Mouse (Mus musculus): ENCODE measurements around the gene Dedd2.
"Not testable (repeated sequence)": the region's sequence is repeated elsewhere in the genome, so short reads cannot be mapped to it uniquely, and the experiment has no call there.

The Dedd2 gene

GRCm38 (mm10) chr7:25220457-25221101, at the start of gene Dedd2:
Gene Dedd2 (minus strand): TSS chr7:25220615.
- DNase-seq: no peak

DNA sequence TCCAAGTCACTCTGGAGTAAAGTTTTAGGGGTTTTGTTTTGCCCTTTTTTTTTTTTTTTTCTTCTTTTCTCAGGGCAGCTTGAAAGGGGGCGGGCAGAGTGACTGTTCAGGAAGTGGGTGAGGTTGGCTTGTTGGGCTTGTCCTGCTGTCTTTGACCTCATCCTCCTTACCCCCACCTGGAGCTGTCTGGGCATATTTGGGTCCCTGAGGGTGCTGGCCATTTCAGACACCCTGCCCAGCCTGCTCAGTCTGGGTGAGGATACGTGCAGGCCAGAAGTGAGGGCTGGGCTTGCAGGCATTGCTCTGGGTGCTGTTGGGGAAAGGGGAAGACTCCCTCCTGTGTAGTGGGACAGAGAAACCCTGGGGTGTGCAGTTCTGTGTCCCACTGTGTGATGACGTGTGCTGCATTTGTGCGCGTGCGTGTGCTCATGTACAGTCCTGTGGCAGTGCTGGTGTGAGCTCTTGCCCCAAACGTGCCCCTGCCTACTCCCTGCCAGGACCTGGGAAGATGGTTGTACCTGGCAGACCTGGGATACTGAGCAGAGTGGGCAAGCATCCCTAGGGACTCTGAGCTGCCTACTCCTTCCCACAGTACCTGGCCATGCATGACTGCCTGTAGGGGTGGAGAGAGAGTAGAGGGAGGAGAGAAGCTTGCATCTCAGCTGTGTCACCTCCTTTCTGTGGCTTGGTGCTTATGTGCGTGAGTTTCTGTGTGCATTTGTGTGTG, 49.3 kb upstream of the Dedd2 start:
- DNase-seq: no peak

DNA sequence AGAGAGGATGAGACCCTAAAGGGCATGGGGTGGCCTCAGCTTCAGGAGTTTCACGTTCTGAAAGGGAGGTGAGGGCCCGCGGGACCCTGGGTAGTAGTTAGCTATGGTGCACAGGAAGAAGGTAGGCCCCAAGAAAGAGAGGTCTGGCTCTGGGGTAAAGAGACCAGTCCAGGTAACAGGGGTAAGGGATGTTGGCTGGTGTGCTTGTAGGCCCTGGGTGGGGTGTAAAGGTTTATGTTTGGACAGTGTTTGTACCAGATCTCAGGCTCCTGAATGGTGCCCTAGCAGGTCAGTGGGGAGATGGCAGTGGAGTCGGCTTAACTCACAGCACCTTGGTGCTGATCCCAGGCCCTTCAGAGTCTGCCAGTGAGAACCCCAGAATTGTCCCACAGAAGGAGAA, 48.6 kb upstream of the Dedd2 start:
- DNase-seq: peak; percentile 48

DNA sequence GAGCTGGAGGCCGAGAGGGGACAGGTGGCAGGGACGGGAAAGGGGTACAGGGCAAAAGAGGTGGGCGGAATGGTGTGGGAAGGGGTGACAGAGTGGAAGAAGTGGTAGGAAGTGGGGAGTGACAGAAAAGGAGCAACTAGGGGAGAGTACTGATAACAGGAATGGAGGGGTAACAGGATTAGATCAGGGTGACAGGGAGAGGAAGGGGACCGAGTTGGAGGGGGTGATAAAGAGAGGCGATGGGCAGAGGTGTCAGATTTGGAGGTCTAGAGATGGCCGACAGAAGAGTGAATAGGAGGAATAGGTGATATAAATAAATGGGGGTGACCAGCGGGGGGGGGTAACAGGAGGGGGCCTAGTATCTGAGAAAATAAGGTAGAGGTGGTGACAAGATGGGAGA, 48.2 kb upstream of the Dedd2 start:
- DNase-seq: no peak

GRCm38 (mm10) chr7:25267751-25268463, 47.5 kb upstream of the Dedd2 start:
- DNase-seq: peak; percentile 97

DNA sequence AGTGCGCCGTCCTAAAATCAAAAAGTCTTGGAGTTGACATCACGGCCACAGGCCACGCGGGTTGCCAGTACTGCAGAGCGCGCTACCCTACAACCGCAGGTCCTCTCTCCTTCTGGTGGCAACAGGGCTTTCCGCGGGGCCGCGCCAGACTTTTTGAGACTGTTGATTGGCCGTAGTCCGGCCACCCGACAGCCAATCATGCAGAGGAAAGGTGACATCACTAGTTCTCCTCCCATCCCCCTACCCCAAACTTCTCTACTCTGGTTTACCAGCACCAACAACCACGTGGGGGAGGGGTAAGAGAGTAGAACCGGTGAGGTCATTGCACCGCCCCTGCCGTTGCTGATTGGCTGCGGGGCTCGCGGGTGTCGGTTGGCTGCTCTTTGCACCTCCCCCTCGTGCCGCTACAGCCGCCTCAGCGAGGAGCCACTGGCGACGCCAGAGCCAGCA, 46.9 kb upstream of the Dedd2 start, which contains the start of gene Cic:
TSS of gene Cic (plus strand) at position 404 of the 450 bp plus-strand sequence.
- DNase-seq: peak; percentile 96

GRCm38 (mm10) chr7:25266180-25266962, 46.0 kb upstream of the Dedd2 start:
- no peak for DNase-seq

DNA sequence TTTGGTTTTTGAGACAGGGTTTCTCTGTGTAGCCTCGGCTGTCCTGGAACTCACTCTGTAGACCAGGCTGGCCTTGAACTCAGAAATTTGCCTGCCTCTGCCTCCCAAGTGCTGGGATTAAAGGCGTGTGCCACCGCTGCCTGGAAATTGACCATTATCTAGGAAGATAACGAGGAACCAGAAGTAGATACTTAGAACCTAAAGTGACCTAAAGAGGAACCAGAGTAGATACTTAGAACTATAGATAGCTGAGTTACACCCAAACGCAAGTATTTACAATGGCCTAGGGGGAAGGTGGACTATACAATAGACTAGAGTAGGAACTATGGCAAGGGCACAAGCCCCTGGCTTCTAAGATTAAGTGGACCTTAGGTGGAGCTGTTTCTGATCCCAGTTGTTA, 45.3 kb upstream of the Dedd2 start:
- DNase-seq: not testable (repeated sequence)

GRCm38 (mm10) chr7:25263968-25264870, 43.8 kb upstream of the Dedd2 start:
- DNase-seq: no peak

- no peak for DNase-seq
These were observed 41.5 kb upstream of the Dedd2 start for GRCm38 (mm10) chr7:25261896-25262295.

GRCm38 (mm10) chr7:25251822-25252221, 31.4 kb upstream of the Dedd2 start:
- DNase-seq: no peak

GRCm38 (mm10) chr7:25251071-25251791, 30.8 kb upstream of the Dedd2 start:
- DNase-seq: peak; percentile 64

DNA sequence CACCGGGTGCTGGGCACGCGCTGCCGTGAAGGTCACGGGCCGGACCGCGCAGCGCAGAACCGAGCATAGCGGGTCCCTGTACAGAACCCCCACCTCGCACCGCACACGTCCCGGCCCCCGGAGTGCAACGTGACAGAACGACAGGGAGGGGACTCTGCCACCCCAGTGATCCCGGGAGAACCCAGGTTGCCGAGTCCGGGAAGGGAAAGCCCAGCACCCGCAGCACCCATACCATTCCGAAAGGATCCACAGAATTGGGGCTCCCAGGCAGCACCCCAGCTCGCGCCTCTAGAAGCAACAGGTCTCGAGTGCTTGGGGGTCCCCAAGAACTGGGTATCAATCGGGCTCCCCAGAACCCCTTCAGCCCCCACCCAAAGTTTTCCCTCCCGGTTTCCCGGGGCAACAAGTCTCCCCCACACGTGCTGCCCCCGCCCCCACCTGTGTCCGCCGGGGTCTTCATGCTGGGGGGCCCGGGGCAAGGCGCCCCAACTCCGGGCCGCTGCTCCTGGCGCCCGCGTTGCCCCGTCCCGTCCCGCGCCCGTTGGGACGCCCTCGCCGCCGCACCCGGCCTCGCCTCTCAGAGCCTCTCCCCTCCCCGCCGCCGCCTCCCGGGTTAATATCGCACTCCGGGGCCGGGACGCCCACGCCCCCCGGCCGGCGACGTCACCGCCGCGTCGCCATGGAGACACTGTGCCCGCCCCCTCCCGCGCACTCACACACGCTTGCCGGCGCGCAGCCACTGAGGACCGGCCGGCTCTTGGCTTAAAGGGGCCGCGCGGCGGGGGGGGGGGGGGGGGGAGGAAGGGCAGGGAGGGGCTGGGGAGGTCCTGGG, 29.9 kb upstream of the Dedd2 start, which contains the start of gene Erf:
TSS of gene Erf (minus strand) at position 621 of the 832 bp plus-strand sequence.
- DNase-seq: peak; percentile 97

GRCm38 (mm10) chr7:25249314-25250140, 29.1 kb upstream of the Dedd2 start:
- peak; percentile 85 for DNase-seq

- no peak for DNase-seq
These were observed 28.5 kb upstream of the Dedd2 start for GRCm38 (mm10) chr7:25248846-25249313.

DNA sequence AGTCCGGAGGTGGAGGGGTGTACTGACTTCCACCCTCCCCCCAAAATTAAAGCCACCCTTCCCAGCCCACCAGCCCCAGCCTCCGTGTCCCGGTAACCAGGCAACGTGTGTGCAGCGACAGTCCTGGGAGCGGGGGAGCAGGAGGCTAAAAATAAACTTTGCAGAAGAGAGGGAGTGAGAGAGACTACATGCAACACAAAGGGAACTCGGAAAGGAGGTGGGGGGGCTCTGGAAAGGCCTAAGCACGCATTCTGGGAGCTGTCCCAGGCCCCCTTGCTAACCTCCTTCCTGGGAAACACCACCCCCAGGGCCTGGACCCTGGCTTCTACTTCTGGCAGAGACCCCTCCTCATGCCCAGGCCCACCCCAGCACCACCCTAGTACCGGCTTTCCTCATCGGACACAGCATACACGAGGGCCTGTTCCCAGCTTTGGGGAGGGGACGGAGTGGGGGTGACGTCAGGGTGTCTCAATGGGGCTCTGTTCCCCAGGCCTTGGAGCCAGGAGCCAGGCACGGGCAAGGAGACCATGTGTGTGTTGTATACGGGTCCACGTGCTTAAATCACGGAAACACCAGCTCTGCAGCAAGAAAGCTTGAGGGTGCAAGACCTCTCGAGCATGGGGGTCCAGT, 27.7 kb upstream of the Dedd2 start:
- DNase-seq: peak; percentile 44

- DNase-seq: no peak
These were observed 27.1 kb upstream of the Dedd2 start for GRCm38 (mm10) chr7:25247498-25247897.

- DNase-seq: no peak
These were observed 26.3 kb upstream of the Dedd2 start for GRCm38 (mm10) chr7:25246759-25247137.

Data from thymus, postnatal 4 days (tissue).